Mouse (Mus musculus) adrenal gland, postnatal 0 days (tissue): ENCODE results near the gene Acbd3. TPM values are rescaled to one million over a fixed set of nuclear protein-coding genes. Genes with fewer than 3 reads are reported as not detected.

Experiments used
- polyA plus RNA-seq: library from polyadenylated mRNA; unstranded; fragments of >200 nt; fragmentation: Nextera tagmentation; extraction: Ambion mirVana; gene quantifications from 2 replicates; pipeline ENCODE4 v1.2.1, GENCODE M21; 2015

Gene Acbd3
- 16.1 and 19.5 TPM in 2 replicates for polyA plus RNA-seq

GRCm38 (mm10) chr1:180725704-180726179, at the start of gene Acbd3:
Gene Acbd3, plus strand, starts transcription at chr1:180726043.

GRCm38 (mm10) chr1:180696626-180697352, 29.1 kb upstream of the Acbd3 start, which contains the start of gene Mixl1:
Gene Mixl1, minus strand, starts transcription at chr1:180697034.

Other genes starting within 250 kb of the Acbd3 start
- gene Stum, start 242.5 kb upstream of the Acbd3 start, polyA plus RNA-seq = 0.11 and 0.27 TPM in 2 replicates
- 32.0 and 55.1 TPM in 2 replicates for gene Parp1, start 157.1 kb upstream of the Acbd3 start, polyA plus RNA-seq
- 7.0 and 8.9 TPM in 2 replicates for gene Lin9, start 84.9 kb upstream of the Acbd3 start, polyA plus RNA-seq
- gene Mixl1, start 29.0 kb upstream of the Acbd3 start, polyA plus RNA-seq = 0.10 and 0.11 TPM in 2 replicates
- gene H3f3a, start 87.9 kb downstream of the Acbd3 start, polyA plus RNA-seq = 2,015 and 2,166 TPM in 2 replicates
- gene Sde2, start 125.1 kb downstream of the Acbd3 start, polyA plus RNA-seq = 14.5 and 21.4 TPM in 2 replicates
- 0.08 and 0.29 TPM in 2 replicates for gene Lefty2, start 167.1 kb downstream of the Acbd3 start, polyA plus RNA-seq
- 67.5 and 87.6 TPM in 2 replicates for gene Pycr2, start 178.2 kb downstream of the Acbd3 start, polyA plus RNA-seq
- gene Lefty1, start 209.0 kb downstream of the Acbd3 start, polyA plus RNA-seq = 4.9 and 6.3 TPM in 2 replicates
- 10.0 and 15.5 TPM in 2 replicates for gene Tmem63a, start 216.3 kb downstream of the Acbd3 start, polyA plus RNA-seq